Mouse (Mus musculus) T-helper 1 cell (primary cell): ENCODE measurements around the gene Agfg1.
"Not testable (repeated sequence)": the region's sequence is repeated elsewhere in the genome, so short reads cannot be mapped to it uniquely, and the experiment has no call there.

ENCODE experiments used
- in situ Hi-C: fragments of 300-600 bp; cut with MboI, MseI; formaldehyde crosslinking; loops from one replicate; pipeline ENCODE4 v1.15.1; 2025; ENCODE audit warnings: high pct_unique_total_duplicates

Gene Agfg1

GRCm38 (mm10) chr1:82901201-82901600 lies 61.9 kb downstream of the Agfg1 start:
- in situ Hi-C loops = loop anchor here (5.0 to 10.0 kb wide), 2 partner anchors 64 to 104 kb away; partner anchors contain the start of gene Gm47955

GRCm38 (mm10) chr1:82905886-82906285 lies 66.6 kb downstream of the Agfg1 start:
- in situ Hi-C loops = loop anchor here (10.0 kb wide), 1 partner anchor 59 kb away; the partner anchor contains the start of gene Gm47955

- in situ Hi-C loops = no loop called here
Observed at GRCm38 (mm10) chr1:82913025-82913424, 73.7 kb downstream of the Agfg1 start, which contains the start of gene A030005L19Rik. A030005L19Rik (plus strand) TSS chr1:82913325.

DNA sequence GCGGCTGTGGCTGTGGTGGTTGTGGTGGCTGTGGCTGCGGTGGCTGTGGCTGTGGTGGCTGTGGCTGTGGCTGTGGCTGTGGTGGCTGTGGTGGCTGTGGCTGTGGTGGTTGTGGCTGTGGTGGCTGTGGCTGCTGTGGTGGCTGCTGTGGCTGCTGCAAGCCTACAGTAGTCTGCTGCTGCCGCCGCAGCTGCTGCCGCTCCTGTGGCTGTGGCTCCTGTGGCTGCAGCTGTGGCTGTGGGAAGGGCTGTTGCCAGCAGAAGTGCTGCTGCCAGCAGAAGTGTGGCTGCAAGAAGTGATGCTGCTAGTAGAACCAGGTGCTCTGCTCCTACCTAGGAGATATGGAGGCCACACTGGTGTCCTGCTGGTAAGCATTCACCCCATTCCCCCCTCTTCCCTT lies 74.2 kb downstream of the Agfg1 start:
- in situ Hi-C loops = not testable (repeated sequence)

DNA sequence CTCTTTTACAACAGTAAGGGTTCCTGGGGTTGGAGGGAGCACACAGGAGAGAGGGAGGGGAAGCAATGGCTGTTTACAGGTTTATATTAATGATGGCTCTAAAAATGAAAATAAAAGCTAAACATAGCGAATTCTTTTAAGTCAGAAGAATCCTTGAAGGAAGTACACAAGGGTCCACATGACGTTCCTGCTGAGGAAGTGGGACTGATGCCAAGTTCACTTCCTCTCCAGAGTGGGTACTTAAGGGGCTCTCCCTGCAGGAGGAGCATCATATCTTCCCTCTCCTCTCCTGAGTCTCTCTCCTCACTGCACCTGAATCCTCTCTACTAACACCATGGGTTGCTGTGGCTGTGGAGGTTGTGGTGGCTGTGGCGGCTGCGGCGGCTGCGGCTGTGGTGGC lies 85.4 kb downstream of the Agfg1 start, which contains the start of gene A030014E15Rik:
TSS of gene A030014E15Rik (plus strand) at position 268 of the 400 bp plus-strand sequence.
- in situ Hi-C loops = loop anchor here (10.0 kb wide), 1 partner anchor 1390 kb away; no protein-coding TSS in a partner anchor

DNA sequence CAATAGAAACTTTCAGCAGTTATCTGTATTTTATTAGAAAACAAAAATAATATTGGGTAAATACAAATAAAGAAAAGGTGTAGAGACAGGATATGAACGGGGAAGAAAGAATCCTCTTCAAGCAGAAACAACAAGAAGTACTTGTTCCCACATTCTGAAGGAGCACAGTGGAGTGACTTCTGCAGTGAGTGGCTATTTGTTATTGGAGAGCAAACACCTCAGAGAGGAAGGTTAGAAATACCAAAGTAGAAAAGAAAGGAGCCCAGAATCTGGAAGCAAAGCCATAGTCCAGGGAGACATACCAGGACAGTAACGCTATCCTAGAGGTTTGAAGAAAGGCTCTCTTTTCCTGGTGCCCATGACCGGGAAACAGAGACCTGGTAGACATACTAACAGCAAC lies 91.3 kb downstream of the Agfg1 start:
- in situ Hi-C loops = not testable (repeated sequence)

- in situ Hi-C loops = not testable (repeated sequence)
Observed at GRCm38 (mm10) chr1:82931326-82931725, 92.0 kb downstream of the Agfg1 start, which contains the start of gene Gm6217. Gm6217 (minus strand) TSS chr1:82931399.

GRCm38 (mm10) chr1:82938666-82939065 lies 99.4 kb downstream of the Agfg1 start:
- in situ Hi-C loops = no loop called here

- in situ Hi-C loops = not testable (repeated sequence)
Observed at GRCm38 (mm10) chr1:82942505-82942904, 103.2 kb downstream of the Agfg1 start.

DNA sequence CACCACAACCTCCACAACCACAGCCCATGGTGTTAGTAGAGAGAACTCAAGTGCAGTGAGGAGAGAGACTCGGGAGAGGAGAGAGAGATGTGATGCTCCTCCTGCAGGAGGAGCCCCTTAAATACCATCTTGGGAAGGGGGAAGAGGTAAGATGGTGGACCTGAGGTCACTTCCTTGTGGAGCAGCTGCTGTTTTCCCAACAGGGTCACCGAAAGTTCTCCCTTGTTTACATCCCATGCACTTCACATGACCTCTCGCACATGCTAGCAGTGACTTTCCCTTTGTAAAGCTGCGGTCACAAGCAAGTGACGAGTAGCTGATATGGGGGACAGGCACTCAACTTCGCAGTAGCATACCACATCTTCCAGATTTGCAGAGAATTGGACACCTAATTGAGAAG lies 104.0 kb downstream of the Agfg1 start, which contains the start of gene A030003K21Rik:
TSS of gene A030003K21Rik (minus strand) at position 94 of the 400 bp plus-strand sequence.
- in situ Hi-C loops = not testable (repeated sequence)

GRCm38 (mm10) chr1:82946029-82946428 lies 106.7 kb downstream of the Agfg1 start:
- in situ Hi-C loops = not testable (repeated sequence)

DNA sequence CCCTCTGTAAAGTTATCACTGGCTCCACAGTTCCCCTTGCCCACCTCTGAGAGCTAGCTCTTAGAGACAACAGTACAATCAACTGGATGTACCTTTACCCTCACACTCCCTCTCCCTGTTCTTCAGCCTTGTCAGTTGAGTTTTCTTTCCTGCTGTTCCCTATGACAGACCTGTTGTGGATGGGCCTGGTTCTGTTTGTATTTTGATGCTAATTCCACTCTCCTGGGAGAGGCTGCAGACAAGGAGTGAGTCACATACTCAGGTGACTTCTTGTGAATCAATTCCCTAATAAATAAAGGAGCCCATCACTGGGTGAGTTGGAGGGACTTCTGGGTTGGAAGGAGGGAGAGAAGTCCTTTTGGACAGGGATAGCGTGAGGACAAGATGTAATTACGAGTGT lies 109.3 kb downstream of the Agfg1 start:
- in situ Hi-C loops = no loop called here
